Mouse (Mus musculus) left cerebral cortex, adult 11 months (tissue): ENCODE data around the gene Bend4.

Experiments
- DNase-seq: peaks from one replicate; pipeline ENCODE4 v3.0.0; 2022; ENCODE audit warnings: low spot score

Bend4 gene

DNA sequence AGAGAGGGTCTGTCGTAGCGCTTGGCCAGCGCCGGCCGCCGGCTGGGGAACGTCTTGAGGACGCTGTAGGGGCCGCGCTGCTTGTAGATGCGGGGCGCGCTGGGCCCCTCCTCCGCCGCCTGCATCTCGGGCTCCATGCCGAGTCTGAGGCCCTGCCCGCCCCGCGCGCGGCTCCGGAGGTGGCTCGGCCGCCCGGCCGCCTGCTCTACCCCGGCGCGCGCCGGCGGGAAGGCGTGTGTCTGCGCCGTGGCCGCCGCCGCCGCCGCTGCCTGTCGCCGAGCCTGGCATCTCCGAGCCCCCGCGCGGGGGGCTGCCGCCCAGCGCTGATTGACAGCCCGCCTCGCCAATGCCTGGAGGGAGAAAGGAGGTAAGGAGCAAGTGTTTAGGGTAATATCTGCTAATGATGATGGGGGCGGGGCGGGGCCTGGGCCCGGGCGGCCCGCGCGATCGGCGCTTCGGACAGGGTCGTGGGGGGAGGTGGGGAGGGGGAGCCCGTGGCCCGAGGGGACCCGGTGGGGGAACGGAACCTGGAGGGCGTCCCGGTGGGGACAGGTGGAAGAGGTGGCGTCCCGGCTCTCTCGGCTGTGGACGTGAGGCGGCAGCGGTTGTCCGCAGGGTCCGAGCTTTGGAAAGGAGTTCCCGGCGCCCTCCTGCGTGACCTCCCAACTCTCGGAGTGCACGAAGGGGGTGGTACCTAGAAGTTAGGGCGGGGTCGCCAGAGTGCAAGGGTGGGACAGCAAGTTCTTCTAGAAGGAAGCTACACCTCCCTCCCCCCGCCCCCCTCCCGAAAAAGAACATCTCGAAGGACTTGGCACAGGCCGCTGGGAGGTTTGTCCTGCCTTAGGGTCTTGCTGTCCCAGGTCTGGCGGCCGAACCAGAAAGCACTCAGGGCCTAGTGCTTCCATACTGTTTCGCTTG, at the start of gene Bend4:
Gene Bend4, minus strand, starts transcription at position 868 of the 918 bp plus-strand sequence.
- DNase-seq = peak; percentile 30

DNA sequence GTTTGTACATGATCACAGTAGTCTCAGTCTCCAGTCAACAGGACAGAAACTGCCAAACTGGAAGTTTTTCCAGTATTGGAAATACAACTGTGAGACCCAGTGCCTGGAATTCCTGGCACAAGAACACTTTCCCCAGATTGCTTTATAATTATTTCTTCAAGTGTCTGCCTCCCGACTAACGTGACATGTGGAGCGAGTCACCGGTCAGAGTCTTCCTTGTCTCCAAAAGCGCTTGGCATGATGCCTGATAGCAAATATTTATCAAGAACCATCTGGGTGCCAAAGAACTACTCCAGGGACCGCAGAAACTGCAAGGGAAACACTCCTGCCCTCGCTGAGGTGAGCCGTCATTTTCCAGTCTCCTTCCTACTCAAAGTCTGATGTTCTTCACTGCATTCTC, 45.6 kb upstream of the Bend4 start:
- no peak for DNase-seq

GRCm38 (mm10) chr5:67473094-67473493, 45.0 kb upstream of the Bend4 start:
- DNase-seq = no peak

- no peak for DNase-seq
These were observed 38.9 kb upstream of the Bend4 start for GRCm38 (mm10) chr5:67466866-67467530.

DNA sequence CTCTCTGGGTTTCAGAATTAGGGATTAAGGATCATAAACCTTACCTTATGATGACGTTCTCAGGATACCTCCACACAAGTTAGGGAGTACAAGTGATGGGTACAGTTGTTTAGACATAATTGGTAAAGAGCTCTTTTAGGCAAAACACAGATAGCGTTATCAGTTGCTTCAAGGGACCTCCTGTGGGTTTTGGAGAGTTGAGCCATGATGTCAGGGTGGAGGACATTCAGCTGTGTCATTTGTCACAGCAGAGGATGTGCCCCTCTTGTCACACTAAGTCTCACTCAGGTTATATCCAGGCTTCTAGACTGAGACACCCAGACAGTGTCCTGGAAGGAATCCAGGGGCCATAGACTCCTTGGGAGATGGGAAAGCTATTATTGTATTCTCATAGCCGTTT, 36.8 kb upstream of the Bend4 start:
- DNase-seq = no peak

- DNase-seq = no peak
These were observed 35.5 kb upstream of the Bend4 start for GRCm38 (mm10) chr5:67463636-67464035.

DNA sequence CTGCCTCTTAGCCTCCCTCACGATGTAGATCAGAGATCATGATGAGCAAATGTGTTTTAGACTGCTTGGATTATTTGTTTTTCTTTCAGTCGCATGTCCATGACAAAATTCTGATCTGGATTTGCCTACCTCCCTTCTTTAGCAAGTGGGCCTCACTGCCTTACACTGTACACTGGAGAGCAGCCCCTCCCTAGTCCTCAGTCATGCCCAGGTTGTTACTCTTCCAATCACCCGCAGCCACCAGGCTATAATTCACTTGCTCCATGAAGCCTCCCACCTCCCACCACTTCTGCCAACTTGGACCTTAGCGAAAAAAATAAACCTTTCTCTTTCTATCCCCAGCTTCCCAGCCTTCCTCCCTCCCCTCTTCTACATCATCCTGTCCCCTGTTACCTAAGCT, 34.2 kb upstream of the Bend4 start:
- DNase-seq = no peak

DNA sequence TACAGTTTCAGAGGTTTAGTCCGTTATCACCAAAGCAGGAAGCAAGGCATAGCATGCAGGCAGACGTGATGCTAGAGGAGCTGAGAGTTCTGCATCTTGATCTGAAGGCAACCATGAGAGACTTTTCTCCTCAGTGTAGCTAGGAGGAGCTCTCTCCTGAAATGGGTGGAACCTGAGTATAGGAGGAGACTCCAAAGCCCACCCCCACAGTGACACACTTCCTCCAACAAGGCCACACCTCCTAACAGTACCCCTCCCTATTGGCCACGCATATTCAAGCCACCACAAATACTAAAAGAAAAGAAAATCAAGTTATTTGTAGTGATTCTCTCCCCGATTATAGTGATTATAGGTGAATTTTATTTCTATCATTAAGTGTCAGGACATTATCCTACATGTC, 28.7 kb upstream of the Bend4 start:
- no peak for DNase-seq

GRCm38 (mm10) chr5:67454282-67454681, 26.2 kb upstream of the Bend4 start:
- no peak for DNase-seq

DNA sequence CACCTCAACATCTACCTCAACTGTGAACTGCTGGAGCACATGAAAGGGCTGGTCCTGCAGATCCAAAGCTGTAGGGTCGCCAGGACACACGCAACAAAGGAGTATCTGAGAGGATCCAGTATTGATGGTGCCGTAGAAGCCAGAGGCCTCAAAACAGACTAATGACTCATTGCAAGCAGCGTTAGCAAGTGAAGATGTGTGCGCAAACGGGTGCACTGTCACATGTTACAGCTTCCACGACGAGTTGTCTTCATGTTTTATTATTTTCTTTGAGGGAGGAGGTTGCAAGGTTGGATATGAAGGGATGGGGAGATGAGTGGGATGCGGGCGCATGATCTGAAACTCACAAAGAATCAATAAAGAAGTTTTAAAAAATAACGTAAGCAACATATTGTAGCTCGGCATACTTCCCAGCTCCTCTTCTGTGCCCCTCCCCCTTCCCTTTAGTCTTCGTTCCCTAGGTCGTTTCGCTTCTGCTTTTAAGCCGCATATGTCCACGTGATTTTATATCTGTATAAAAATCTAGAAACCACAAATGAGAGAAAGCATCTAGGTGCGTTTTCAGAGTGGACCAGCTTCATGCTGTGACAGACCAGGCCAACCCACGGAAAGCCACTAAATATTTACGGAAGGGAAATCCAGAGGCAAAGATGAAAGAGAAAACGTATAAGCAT, 22.0 kb upstream of the Bend4 start:
- no peak for DNase-seq

DNA sequence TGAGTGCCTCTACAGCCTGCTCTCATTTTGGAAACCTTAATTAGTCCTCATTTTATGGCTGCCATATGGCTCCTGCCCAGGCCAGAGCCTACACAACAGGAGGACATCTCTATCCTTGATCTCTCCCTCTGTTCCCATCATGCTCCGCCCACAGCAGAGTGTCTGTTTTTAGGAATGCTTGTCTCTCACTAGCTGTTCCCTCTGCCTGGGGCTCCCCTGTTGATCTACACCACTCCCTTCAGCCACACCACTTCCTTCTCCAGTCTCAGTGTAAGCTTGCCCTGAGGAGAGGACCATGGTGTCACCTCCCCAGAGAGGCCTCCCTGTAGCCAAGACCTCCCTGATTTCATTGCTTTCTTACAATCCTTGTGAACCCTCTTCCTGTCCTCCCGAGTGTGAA, 18.4 kb upstream of the Bend4 start:
- no peak for DNase-seq

DNA sequence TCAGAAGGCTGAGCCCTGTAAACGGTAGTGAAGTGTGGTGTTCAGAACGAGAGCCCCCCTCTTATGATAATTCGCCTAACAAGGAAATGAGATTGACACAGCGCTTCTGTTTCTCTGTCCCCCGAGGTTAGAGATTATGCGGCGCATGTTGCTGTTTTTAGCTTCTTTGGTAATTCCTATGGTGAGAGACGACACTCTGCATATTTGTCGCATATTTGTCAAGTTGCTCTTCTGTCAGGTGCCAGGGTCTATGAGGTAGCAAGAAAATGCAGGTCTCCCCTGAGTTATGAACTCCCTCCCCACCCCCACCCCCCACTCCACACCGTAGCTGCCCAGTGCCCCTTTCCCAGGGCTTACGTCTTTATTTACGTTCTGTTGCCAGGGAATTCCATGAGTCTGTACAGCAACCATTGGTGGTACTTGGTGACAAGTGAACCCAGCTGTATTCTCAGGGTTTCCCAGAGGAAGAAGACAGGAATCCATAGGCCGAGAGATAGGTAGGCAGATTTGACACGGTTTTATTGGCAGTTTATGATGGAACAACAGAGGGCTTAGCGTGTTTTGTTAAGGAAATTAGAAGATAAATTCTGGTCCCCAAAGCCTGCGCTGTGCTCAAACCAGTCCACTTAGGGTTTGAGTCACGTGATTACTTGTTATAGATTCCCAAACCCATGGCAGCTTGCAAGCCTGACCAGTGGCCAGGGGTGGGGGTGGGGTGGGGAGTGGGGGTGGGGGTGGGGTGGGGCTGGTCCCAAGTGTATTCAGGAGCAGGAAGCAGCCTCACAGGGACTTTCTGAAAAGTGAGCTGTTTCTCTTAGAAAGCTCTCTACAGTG, 16.3 kb upstream of the Bend4 start:
- DNase-seq = no peak

- DNase-seq = no peak
These were observed 14.8 kb upstream of the Bend4 start for GRCm38 (mm10) chr5:67442813-67443450.

DNA sequence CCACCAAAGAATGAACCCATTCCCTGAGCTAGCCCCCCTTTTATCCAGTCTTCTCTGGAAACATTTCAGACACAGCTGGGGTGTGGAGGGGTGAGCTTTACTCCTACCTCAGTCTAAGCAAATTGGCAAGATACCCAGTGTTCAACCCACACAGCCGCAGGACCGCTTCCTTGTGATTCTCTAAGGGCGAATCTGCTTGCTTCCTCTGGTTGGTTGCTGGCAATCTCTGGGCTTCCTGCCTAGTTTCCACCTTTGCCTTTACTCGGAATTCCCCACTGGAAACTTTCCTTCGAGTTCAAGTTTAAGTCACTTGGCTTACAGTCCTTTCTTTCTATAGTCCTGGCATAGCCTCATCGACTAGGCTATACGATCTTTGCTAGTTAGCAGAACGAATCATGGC, 12.5 kb upstream of the Bend4 start:
- no peak for DNase-seq

GRCm38 (mm10) chr5:67437403-67437802, 9.3 kb upstream of the Bend4 start:
- DNase-seq = no peak

DNA sequence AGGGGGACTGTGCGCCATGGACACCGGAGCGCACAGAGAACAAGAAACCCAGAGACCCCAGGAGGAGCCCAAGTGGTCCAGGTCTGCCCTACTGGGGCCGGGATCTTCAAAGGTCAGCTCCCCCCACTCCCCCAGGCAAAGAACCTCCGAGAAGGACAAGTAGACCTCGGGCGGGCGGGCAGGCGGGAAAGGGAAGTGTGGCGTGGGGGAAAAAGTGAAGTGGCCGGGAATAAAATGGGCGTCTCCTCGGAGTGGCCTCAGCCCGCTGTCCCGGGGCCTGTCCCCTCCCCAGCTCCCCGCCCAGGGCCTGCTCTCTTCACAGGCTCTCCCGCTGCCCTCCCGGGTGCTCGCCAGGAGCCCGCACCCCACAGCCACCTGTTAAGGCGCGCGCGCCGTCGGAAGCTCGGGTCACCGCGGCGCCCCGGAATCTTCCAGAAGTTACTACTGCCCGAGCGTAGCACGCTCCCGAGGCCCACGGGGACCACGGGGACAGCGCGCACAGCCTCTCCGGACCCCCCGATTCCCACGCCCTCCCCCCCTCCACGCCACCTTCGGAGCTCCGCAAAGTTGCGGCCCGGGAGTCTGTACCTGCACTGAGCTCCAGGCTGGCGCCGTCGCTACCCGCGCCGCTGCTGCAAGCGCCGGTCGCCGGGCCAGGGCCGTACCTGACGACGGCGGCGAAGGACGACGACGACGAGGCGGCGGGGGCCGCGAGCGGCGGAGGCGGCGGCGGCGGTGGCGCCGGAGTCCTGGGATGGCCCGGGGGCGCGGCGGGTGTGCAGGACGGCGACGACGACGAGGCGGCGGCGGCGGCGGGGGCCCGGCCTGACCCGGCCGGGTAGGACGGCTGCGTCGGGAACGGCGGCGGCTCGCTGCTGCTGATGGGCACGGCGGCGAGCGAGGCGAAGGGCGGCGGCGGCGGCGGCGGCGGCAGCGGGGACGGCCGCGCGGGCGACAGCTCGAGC, 1.4 kb downstream of the Bend4 start:
- no peak for DNase-seq

- DNase-seq = no peak
These were observed 2.1 kb downstream of the Bend4 start for GRCm38 (mm10) chr5:67426011-67426410.

- DNase-seq = no peak
These were observed 3.5 kb downstream of the Bend4 start for GRCm38 (mm10) chr5:67424636-67425035.

- no peak for DNase-seq
These were observed 4.1 kb downstream of the Bend4 start for GRCm38 (mm10) chr5:67423963-67424362.

GRCm38 (mm10) chr5:67423326-67423725, 4.8 kb downstream of the Bend4 start:
- DNase-seq = no peak
